Mouse (Mus musculus) testis, adult 10 weeks (tissue): ENCODE measurements around the gene Gm49337. TPM values are rescaled to one million over a fixed set of nuclear protein-coding genes. Genes with fewer than 3 reads are reported as not detected.

ENCODE experiments used
- polyA plus RNA-seq: library from polyadenylated mRNA; stranded (reverse); fragments of 350-450 nt; fragmentation: Illumina TruSeq; extraction: RNeasy Lipid Tissue Mini Kit (QIAGEN cat#74804); gene quantifications from one replicate; pipeline ENCODE4 v1.2.3, GENCODE M21; 2014; ENCODE audit warnings: low read depth, low replicate concordance

Gm49337 gene
- polyA plus RNA-seq: 14.5 TPM

GRCm38 (mm10) chr4:116173072-116173471 is at the start of gene Gm49337, which contains the start of gene 1700042G07Rik:
Gene Gm49337, plus strand, starts transcription at chr4:116173384.
Gene 1700042G07Rik, plus strand, starts transcription at chr4:116173372.

DNA sequence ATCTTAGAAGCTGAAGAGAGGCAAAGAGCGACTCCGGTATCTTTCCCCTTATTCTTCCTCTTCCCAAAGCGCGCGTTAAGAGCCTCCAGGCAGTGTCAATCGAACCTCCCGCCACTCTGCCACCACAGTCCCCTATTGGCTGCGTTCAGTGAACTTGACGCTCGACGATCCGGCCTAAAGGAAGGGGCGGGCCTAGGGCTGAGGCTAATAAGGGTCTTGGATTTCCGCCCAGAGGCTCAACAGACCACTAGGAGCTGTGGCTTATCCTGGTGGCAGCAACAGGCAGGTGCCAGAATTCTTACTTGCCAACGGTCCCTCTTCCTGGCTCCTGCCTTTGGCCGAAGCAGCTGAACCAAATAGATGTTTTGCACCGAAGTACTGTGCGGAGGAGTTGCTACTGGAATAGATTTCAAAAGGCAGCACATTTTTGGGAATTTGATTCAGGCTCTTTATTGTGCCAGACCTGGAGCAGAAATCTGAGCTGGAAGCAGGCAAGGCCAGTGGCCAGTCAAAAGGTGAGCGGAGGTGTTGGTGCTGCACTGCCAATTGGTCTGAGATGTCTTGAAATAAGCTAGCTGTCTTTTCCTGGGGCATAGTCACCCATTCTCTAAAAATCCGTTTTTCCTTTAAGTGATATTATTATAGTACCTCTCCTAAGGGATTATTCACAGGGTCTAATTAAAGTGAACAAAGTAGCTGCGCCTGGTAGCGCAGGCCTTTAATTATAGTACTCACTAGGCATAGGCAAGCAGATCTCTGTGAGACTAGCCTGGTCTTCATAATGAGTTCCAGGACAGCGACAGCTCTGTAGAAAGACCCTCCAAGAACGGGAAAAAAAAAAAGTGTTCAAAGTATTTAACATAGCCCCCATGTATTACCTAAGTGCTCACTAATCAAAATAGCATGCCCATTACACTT is 49.3 kb upstream of the Gm49337 start, which contains the start of the genes Rad54l and Pomgnt1:
Gene Rad54l (minus strand): TSS at position 89 of the 918 bp plus-strand sequence.
Gene Pomgnt1 (plus strand): TSS at position 239 of the 918 bp plus-strand sequence.

DNA sequence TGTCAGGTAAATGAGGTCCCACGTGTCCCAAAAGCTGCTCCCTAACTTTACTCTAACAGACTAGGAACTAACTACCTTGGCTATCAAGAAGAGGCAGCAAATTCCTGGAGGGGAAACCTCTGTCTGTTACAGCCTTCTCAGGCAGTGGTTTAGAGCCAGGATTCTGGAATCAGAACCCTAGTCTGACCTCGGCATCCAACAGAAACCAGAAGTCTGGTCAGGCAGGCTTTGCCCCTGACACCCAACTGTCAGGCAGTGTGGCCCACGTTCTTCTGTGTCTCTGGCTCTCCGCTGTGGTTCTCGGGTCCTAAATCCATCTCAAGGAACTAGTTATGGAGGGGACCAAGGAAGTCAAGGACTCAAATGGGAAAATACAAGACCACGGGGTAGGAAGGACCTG is 21.9 kb upstream of the Gm49337 start, which contains the start of gene Lurap1:
Gene Lurap1 (minus strand): TSS at position 101 of the 400 bp plus-strand sequence.

GRCm38 (mm10) chr4:116167404-116167803 is 5.8 kb upstream of the Gm49337 start, which contains the start of gene Tspan1:
Gene Tspan1, minus strand, starts transcription at chr4:116167601.

DNA sequence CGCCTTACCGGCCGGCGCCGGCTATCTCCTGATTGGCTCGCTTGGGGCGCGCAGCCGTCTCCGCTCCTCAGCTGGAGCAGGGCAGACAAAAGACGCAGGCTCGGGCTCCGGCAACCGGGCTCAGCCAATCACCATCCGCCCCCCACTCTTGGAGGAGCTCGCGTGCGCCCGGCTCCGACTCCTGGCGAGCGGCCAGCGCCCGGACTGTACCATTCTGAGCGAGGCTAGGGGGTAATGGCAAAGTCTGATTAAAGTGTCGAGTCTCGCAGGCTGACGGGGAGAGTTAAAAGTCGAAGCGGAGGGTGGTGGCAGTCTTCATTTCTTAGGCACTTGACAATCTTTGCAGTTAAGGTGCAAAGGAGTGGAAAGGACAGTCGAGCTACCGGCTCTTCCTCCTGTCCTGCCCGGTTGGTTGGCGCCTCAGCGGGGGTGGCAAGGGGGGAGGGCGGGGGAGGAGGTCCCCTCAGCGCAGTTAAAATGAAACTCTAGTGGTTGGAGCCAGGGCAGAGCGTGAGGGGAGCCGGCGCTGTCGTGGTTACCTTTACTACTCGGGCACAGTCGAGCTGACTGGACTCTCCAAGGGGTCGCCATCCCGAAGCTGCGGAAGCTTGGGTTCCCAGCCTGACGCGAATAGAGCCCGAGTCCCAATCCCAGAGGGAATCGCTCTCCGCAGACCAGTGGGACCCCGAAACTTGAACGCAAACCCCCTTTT is 48.1 kb downstream of the Gm49337 start, which contains the start of gene Pik3r3:
Gene Pik3r3 (plus strand): TSS at position 479 of the 712 bp plus-strand sequence.

Other genes with a start within 250 kb of the Gm49337 start
- gene Dmbx1, start 233.5 kb upstream of the Gm49337 start, polyA plus RNA-seq: 0.17 TPM
- 4.7 TPM for gene Faah, start 155.5 kb upstream of the Gm49337 start, polyA plus RNA-seq
- gene Nsun4, start 119.5 kb upstream of the Gm49337 start, polyA plus RNA-seq: 173 TPM
- 160 TPM for gene Uqcrh, start 98.3 kb upstream of the Gm49337 start, polyA plus RNA-seq
- gene Lrrc41, start 98.1 kb upstream of the Gm49337 start, polyA plus RNA-seq: 27.5 TPM
- gene Rad54l, start 49.7 kb upstream of the Gm49337 start, polyA plus RNA-seq: 5.7 TPM
- 23.1 TPM for gene Pomgnt1, start 49.5 kb upstream of the Gm49337 start, polyA plus RNA-seq
- gene Lurap1, start 22.0 kb upstream of the Gm49337 start, polyA plus RNA-seq: 2.5 TPM
- gene Tspan1, start 5.8 kb upstream of the Gm49337 start, polyA plus RNA-seq: 1.9 TPM
- gene 1700042G07Rik, start within 50 bp of the Gm49337 start, polyA plus RNA-seq: 35.6 TPM
- 70.9 TPM for gene Pik3r3, start 48.2 kb downstream of the Gm49337 start, polyA plus RNA-seq